Mouse (Mus musculus): ENCODE measurements around the gene Sema4c.
A peak's percentile ranks its signal among the peaks of the same experiment; 100 is the strongest.
"Not testable (repeated sequence)": the region's sequence is repeated elsewhere in the genome, so short reads cannot be mapped to it uniquely, and the experiment has no call there.

The Sema4c gene

DNA sequence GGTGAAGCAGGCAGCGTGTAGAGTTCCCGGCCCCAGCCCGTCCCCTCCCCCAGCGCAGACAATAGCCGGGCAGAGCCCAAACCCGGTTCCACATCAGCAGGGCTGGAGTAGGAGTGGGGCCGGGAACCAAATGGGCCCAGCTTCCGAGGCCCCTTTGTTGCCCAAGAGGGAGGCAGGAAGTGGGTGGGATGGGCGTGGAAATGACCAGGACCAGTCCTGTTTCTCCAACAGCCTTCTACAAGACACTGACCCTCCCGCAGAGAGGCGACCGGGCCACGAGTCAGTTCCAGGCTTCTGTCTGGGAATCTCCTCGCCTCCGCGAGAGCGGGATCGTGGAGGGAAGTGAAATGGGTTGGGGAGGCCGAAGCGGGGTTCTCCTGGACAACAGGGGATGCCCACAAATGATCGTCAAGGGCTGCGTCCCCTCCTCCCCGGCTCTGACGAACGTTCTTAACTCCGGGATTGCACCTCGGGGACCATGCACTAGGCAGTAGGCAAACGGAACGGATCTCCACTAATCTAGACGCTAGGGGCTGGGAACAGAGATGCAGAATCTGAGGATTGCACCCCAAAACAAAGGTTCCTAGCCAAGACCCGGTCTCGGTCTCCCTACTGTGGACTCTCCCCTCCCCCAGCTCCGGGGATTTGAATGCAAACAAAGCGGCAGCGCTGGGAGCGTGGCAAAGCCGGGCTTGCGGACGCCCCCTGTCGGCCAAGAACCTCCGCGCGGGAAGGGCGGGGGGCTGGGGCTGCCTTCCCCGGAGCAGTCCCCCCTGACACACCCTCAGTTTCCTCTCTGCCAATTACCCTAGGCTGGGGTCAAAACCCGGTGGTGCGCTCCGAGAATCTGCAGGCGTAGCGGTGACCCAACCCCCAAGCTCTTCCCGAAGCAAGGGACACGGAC, 1.3 kb downstream of the Sema4c start:
- peak; percentile 87 for DNase-seq (ENCODE audit: low read depth)

- peak; percentile 25 for DNase-seq (ENCODE audit: low read depth)
Observed at GRCm38 (mm10) chr1:36555798-36556395, 2.3 kb downstream of the Sema4c start.

DNA sequence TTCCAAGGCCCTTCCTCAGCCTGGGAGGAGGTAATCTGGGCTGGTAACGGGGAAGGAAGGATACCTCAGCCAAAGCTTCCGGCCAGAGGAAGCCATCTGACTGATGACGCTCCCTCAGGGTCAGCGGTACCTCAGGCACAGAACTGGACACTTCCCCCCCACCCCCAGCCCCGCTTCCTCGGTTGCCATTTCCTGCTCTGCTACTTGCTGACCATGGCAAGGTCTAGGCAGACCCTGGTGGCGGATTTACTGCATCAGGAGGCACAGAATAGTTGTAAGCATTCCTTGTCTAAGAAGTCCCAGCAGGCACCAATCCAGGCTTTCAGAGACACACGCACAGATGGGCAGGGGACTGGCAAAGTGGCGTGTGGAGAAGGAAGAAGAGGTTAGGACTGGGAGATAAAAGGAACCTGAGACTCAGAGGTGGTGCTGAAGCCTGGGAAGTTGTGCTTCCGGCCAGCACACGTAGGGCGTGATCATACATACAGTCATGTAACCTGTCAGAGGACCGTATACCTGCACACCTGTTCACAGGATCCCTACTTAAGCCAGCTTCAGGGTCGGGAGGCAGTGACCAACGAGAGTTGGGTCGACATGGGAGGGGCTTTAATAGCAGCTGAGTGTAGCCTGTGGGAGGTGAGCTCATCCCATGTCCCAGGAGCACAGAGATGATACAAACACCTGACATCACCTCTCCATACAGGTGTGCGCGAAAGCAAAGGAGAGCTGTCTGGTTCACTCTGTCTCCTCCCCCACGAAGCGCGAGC, 3.3 kb downstream of the Sema4c start:
- no peak for DNase-seq (ENCODE audit: low read depth)

GRCm38 (mm10) chr1:36552506-36552905, 5.6 kb downstream of the Sema4c start:
- DNase-seq (ENCODE audit: low read depth), result no peak

DNA sequence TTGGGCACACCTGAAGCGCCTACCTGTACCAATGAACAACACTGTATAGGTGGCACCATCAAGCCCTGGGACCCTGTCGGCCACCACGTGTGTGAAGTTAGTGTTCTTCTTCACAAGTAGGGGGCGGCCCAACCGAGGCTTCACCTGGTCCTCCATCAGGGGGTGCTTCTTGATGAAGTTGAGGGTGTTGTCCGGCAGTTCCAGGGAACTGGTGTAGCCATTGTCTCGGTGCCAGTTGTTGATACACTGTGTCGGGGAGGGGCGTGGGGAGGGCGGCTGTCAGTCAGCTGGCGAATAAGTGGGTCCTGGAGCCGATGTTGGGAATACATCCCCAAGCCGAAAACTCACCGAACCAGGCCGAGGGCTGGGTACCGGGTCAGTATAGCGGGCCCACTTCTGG, 6.2 kb downstream of the Sema4c start:
- no peak for DNase-seq (ENCODE audit: low read depth)

DNA sequence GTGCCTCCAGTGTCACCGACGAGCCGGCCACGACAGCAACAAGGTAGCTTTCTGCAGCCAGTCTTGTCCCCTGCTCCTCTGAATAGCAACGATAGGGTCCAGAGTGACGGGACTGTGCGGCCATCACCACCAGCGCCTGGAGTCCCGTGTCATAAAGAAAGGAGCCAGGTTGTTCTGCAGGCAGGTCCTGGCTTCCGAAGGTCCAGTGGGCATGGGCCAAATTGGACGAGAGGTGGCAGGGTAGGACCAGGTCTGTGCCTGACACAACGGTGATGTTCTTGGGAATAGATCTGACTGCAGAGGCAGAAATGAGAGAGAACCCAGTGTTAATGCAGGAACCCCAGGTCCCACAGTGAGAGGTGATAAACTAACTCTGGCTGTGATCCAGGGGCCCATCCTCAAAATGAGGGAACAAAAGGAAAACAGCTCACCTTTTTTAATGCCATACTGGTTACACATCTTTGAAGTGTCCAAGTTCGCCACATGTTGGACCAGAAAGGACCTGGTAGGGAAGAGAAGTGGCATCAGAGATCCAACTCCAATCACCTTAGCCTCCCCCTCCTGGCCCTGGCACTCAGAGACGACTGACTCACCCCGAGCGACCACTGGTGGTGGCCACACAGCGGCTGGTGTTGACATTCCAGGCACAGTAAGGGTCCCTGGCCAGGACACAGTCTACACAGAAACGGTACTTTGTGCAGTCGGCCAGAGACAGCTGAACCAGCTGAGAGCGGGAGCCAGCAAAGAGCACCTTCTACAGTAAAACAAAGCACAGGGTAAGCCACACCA, 7.9 kb downstream of the Sema4c start:
- DNase-seq (ENCODE audit: low read depth), result no peak

DNA sequence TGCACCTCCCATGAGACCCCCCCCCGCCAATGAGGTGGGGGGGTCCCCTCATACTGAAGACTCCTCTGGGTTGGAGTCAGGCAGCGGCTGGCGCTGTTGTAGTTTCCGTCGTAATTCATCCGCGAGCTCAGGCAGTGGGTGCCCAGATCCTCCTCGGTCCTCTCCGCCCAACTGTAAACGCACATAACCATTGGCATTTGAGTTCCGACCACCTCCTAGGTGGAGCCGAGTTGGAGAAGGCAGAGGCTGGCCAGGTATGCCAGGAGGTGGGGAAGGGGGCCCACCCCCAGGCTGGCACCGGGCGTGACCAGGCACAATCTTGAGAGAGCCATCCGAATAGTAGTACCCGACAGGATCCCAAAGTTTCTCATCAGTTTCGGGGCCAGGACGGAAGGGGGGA, 8.7 kb downstream of the Sema4c start:
- no peak for DNase-seq (ENCODE audit: low read depth)

DNA sequence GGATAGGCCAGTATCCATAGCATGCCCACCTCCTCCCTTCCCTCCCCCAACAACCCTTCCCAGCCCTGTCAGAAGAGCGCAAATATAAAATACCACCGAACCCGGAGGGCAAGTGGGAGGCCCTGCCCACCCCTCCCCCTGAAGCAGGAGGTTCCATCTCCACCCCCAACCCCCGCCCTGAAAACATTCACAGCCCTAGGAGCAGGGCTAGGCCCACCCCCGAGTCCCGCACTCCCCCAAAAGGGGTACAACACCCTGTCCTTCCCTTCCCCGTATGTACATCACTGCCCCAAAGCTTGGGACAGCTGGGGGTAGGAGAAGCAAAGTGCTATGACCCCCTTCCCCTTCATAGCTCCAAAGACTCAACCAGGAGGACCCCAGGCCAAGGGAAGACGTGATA, 9.4 kb downstream of the Sema4c start:
- no peak for DNase-seq (ENCODE audit: low read depth)

DNA sequence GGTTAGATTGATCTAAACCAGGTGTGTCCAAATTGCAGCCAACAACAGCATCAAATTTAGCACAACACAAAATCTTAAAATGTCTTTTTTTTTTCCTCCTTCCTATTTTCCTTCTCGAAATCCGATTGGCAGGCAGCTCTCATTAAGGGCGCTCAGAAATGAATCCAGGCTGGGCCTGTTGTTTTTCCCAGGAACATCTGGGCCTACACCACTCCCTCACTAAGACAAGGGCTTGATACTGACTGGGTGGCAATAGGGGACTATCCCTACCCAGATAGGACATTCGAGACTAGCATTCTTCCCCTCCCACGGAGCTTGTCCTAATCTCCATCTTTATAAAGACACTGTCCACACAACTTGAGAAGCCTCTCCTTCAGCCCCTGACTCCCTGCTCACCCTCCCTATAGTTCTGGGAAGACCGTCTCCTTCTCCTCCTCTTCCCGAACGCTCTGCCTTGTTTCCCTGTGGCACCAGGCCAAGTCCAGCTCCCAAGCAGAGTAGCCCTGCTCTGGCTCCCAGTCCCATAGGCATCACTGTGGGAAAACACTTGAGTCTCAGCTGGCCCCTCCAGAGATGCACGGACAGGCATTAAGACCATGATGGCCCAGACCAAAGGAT, 10.1 kb downstream of the Sema4c start:
- DNase-seq (ENCODE audit: low read depth), result peak; percentile 19

DNA sequence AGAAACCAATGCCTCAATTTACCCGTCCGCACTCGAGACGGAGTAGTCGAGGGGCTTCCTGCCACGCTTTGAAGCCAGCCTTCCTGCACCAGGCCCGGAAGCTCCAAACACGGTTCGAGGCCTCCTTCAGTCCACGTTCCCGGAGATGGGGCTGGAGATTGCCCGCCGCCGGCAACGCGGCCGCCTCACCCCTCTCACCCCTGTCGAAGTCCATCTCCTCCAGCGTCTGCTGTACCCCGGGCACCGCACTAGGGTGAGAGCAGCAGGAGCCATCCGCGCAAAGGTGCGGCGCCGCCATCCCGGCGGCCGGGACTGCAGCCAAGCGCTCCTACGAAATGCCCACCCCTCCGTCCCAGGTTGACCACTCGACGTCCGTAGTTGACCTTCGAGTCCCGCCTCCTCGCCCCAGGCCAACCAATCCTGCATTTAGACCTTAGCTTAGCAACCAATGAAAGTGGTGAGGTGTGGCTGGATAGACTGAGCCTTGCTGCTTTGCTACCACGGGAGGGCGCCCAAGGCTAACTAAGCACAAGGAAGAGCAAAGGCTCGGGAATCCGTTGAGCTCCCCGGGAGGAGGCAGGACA, 11.2 kb downstream of the Sema4c start, which contains the start of gene Ankrd39:
Gene Ankrd39 (minus strand): TSS at position 558 of the 584 bp plus-strand sequence.
- DNase-seq (ENCODE audit: low read depth), result peak; percentile 96

DNA sequence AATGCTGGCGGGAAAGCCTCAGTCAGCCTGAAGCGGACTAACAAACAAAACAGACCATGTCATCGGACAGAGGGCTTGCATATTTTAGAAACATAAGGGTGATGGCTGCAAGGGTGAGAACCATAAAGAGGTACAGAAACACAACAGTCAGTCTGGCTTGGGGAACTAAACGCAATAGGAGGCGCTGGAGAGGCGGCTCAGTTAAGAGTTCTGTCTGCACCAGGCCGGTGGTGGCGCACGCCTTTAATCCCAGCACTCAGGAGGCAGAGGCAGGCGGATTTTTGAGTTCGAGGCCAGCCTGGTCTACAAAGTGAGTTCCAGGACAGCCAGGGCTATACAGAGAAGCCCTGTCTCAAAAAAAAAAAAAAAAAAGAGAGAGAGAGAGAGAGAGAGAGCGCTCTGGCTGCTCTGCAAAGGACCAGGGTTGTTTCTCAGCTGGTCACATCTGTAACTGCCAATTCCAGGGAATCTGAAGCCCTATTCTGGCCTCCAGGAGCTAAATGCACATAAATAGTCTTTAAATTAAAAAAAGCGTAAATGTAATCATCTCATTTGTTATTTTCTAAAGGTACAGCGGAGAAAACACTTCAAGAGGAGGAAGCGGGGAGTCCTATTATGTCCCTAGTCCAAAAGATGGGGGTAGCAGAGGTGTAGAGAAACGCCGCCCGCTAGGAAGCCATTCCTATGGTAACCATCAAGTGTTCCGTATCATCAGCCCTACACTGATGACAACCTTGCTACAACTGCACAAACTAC, 12.1 kb downstream of the Sema4c start:
- peak; percentile 36 for DNase-seq (ENCODE audit: low read depth)

- DNase-seq (ENCODE audit: low read depth), result no peak
Observed at GRCm38 (mm10) chr1:36545382-36545781, 12.8 kb downstream of the Sema4c start.

GRCm38 (mm10) chr1:36542925-36543324, 15.2 kb downstream of the Sema4c start:
- DNase-seq (ENCODE audit: low read depth), result no peak

- DNase-seq (ENCODE audit: low read depth), result no peak
Observed at GRCm38 (mm10) chr1:36541844-36542243, 16.3 kb downstream of the Sema4c start.

DNA sequence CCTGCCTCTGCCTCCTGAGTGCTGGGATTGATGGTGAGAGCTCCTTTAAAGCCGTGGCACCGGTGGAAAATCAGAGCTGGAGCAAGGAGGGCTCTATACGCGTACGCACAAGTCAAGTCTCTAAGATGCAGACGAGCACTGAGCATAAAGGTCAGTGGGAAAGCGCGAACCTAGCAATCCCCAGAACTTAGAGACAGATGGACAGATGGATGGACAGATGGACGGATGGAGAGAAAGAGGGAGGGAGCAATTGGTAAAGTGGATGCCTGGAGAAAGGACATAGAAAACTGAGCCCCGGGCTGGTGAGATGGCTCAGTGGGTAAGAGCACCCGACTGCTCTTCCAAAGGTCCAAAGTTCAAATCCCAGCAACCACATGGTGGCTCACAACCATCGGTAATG, 17.3 kb downstream of the Sema4c start:
- no peak for DNase-seq (ENCODE audit: low read depth)

- DNase-seq (ENCODE audit: low read depth), result no peak
Observed at GRCm38 (mm10) chr1:36540132-36540531, 18.0 kb downstream of the Sema4c start.

GRCm38 (mm10) chr1:36539186-36539585, 19.0 kb downstream of the Sema4c start, which contains the start of gene Gm42417:
Gene Gm42417 (minus strand): TSS chr1:36539429.
- DNase-seq (ENCODE audit: low read depth), result no peak

GRCm38 (mm10) chr1:36538727-36539126, 19.4 kb downstream of the Sema4c start:
- no peak for DNase-seq (ENCODE audit: low read depth)

GRCm38 (mm10) chr1:36536783-36537182, 21.4 kb downstream of the Sema4c start, which contains the start of gene Ankrd23:
Gene Ankrd23 (minus strand): TSS chr1:36536883.
- not testable (repeated sequence) for DNase-seq (ENCODE audit: low read depth)

- no peak for DNase-seq (ENCODE audit: low read depth)
Observed at GRCm38 (mm10) chr1:36536397-36536728, 21.8 kb downstream of the Sema4c start.
